Comparison of ENCODE assay signal across 11 mouse cellular contexts in the genomic region with DNA sequence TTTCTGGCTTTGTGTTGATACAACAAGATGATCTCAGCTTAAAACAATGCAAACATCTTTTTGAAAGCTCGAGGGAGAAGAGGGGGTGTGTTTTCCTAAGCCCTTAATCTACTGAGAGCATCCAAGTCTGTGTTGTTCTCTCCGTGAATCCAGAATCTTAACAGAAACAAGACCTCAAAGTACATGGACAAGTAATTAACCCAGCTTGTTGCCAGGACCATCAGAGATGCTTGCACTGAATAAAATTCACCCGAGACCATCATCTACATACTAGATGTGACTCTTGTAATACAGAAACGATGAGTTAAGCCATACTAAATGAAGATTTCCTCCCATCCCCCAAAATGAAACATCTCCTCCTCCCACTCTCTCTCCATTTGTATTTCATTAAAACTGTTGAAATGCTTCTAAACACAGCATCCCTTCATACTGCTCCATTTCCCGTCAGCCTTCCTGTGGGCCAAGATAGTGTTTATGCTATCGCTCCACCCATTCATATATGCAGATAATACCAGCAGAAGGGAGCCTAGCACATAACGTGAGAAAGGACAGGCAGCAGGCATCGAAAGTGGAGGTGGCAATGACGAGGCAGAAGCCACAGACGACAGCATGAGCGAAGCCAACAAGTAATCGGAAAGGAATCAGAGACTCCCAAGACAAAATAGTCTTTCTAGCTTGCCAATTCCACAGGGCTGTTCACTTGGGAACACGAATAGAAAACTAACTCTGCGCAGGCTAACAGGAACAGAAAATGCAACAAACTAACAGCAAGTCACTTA.
A peak's percentile ranks its signal among the peaks of the same experiment; 100 is the strongest.
DNase-seq lines count a peak whose midpoint lies in the region; ATAC-seq lines count a peak whose summit lies in the region.
"Had no signal": no experiment of that assay in that cellular context is flagged by ENCODE, and none has a peak within 500 bp of the region (broad histone marks: within the 10 kb centered on the region; RNA-seq: fewer than 3 reads in every experiment).

No protein-coding gene starts in this region.

- ATAC-seq in kidney, embryonic 16.5 days (ENCODE audit: low FRiP score, low TSS enrichment), result no peak
- ATAC-seq in megakaryocyte, adult 5-6 weeks (ENCODE audit: poor library complexity, severe bottlenecking), result no peak
- ATAC-seq: midbrain, embryonic 15.5 days had no signal

- no peaks in the 10 kb centered on the region for H3K9me3 ChIP-seq in kidney, embryonic 16.5 days (ENCODE audit: low read length)
- H3K9me3 ChIP-seq: midbrain, embryonic 15.5 days had no signal

- H3K27me3 ChIP-seq in kidney, embryonic 16.5 days (ENCODE audit: insufficient read depth, low read length), result no peaks in the 10 kb centered on the region
- H3K27me3 ChIP-seq: midbrain, embryonic 15.5 days had no signal

- WGBS in kidney, embryonic 16.5 days, result 65% methylated on average over 14 of the region's 14 CpGs

- no peak for DNase-seq in kidney, adult 9 months
- peak; percentile 56 for DNase-seq in heart, adult 8-10 months (ENCODE audit: low spot score)
- peak; percentile 11 for DNase-seq in lung, postnatal 14 days
- DNase-seq in spleen, postnatal 36 days (ENCODE audit: low spot score in 2 of 2), result no peak
- DNase-seq: adrenal gland, adult 2 months; kidney, adult 11 months; thymus, postnatal 4 days had no signal

- no peak overlapping the region for H3K9ac ChIP-seq in kidney, embryonic 16.5 days (replicated peaks; ENCODE audit: low read length)
- H3K9ac ChIP-seq: midbrain, embryonic 15.5 days had no signal

- H3K36me3 ChIP-seq in kidney, embryonic 16.5 days (ENCODE audit: insufficient read depth, low read length), result no peaks in the 10 kb centered on the region
- H3K36me3 ChIP-seq: midbrain, embryonic 15.5 days had no signal

- H3K27ac ChIP-seq in kidney, embryonic 16.5 days (ENCODE audit: low read length), result peak overlapping the region; percentile 1; the same call in 1 of the 2 replicates
- H3K27ac ChIP-seq in brown adipose tissue, adult 24 weeks (replicated peaks; ENCODE audit: low read depth, low read length), result peak overlapping the region; percentile 36; the same call in 1 of the 2 replicates
- H3K27ac ChIP-seq: midbrain, embryonic 15.5 days had no signal

- H3K4me1 ChIP-seq in kidney, embryonic 16.5 days (ENCODE audit: insufficient read depth, low read length), result peaks cover 29% of the 10 kb centered on the region
- H3K4me1 ChIP-seq in brown adipose tissue, adult 24 weeks (ENCODE audit: control insufficient read depth, insufficient read depth, insufficient read length, low read length), result no peaks in the 10 kb centered on the region; the same call in 1 of the 2 replicates

- H3K4me3 ChIP-seq in kidney, embryonic 16.5 days (ENCODE audit: low read length), result no peak overlapping the region
- H3K4me3 ChIP-seq in brown adipose tissue, adult 24 weeks (ENCODE audit: insufficient read depth, low read depth, low read length), result no peak overlapping the region; the same call in 1 of the 2 replicates
- H3K4me3 ChIP-seq: midbrain, embryonic 15.5 days had no signal

- H3K4me2 ChIP-seq in kidney, embryonic 16.5 days (replicated peaks; ENCODE audit: low read depth, low read length), result no peak overlapping the region
- H3K4me2 ChIP-seq: midbrain, embryonic 15.5 days had no signal

Comparison
In these comparisons a context has a peak if more than half of its experiments do, and no peak if none do; other contexts are left out.
1. DNase-seq: peak in heart, adult 8-10 months (single experiment) and lung, postnatal 14 days (single experiment); none in kidney, adult 9 months (single experiment) and spleen, postnatal 36 days (0 of 2).